Mouse (Mus musculus) mouse trophoblast stem cell (cell line): Measurements from ENCODE around the gene Hpn.

Source experiments
- in situ Hi-C, 2 experiments: fragments of 300-500 bp; cut with MseI, MboI; formaldehyde crosslinking; loops; 2 replicates in 1 of 2; 3 replicates in 1 of 2; pipeline ENCODE4 v1.15.1; 2025

The Hpn gene

DNA sequence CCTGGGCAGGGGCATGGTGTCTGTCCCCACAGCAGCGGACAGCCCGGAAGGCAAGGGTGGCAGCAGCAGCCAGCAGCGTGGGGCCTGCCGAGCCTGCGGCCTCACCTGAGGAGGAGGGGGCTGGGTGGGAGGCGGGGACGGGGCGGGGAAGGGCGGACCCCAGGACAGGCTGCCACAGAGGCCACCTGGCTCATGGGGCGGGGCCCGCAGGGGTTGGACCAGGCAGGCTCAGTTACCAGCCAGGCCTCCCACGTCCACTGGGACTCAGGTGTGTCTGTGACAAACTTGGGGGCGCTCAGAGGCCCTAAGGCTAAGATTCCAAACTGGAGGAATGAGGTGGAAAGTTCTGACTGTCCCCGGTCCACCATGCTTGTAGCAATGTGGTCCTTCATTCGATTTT, at the start of gene Hpn:
Gene Hpn, minus strand, starts transcription at position 109 of the 400 bp plus-strand sequence.
- in situ Hi-C loops = no loop called here

GRCm38 (mm10) chr7:31164748-31165147, 49.7 kb upstream of the Hpn start:
- in situ Hi-C loops = no loop called here

DNA sequence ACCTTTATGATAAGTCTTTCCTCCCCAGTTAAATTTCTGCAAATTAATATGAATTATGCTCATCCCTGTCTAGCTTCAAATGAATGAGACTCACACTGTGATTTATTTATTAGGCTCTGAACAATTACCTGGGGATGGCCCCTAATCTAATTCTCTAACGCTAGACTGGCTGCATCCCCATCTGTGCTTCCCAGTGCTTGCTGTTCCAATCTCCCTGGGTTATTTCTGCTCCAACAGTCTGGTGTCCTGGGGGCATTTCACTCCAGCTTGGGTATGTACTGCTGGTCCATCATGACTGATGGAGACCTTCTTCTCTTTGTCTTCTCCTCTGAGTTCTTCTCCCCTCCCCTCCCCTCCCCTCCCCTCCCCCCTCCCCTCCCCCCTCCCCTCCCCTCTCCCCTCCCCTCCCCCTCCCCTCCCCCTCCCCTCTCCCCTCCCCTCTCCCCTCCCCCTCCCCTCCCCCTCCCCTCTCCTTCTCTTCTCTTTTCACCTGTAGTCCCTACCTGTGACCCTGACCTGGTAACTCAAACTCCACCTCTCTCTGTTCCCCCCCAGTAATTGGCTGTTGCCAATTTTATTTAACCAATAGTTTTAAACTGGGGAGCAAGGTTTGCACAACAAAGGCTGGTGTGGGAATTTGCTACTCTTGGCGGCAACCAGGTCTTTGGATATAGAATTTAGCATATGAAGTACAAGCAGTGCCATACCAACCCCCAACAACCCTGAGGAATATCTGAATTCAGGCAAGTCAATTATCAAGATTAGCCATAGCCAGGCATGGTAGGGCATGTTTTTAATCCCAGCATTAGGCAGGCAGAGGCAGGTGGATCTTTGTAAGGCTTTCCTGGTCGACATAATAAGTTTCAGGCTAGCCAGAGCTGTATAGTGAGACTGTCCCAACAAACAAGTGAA, 48.8 kb upstream of the Hpn start:
- in situ Hi-C loops = no loop called here

DNA sequence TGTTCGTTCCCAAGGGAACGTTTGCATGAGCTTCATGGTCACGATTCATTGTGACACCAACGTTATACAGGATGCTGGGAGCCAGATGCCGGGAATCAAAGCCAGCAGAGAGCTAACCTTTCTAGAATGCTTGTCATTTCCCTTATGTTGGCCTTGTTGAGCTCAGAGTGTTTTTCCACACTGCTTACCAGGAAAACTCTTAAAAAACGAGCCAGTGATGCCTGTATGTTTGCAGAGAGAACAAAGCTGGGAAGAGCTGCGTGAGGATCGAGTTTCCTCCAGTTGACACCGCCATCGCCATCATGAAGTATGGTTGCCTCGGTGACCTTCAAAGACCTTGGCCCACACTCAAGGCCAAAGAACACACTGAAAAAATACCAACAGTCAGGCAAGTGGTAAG, 47.2 kb upstream of the Hpn start:
- in situ Hi-C loops = no loop called here

DNA sequence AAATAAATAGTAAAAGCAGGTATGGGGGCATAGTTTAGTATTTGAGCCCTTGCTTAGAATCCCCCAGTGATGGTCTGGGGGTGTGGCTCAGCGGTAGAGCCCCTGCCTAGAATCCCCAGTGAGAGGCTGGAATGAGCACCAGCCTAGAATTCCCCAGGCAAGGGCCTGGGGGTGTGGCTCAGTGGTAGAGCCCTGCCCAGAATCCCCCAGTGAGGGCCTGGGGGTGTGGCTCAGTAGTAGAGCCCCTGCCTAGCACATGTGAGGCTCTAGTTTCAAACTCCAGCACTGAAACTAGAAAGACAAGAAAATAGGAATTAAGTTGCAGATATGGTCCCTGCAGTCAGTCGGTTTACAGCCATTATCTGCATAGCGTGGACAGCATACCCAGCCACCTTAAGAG, 46.7 kb upstream of the Hpn start:
- in situ Hi-C loops = no loop called here

DNA sequence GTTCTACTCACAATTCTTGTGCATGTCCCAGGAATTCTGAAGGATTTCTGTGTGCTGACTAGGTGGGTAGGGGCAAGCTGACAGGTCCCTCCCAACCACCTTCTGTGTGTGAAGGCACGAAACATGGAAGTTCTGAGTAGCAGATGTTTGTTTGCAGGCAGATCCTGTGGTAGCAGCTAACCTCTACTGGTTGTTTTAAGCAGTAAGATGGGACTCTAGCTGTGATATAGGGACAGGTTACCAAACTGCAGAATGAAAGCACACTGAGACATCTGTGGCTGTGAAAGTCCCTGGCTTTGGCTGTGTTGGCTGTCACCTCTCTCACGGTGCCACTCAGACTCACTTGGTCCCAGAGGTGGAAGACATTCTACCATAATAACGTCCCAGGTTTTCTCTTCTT, 46.2 kb upstream of the Hpn start:
- in situ Hi-C loops = no loop called here

DNA sequence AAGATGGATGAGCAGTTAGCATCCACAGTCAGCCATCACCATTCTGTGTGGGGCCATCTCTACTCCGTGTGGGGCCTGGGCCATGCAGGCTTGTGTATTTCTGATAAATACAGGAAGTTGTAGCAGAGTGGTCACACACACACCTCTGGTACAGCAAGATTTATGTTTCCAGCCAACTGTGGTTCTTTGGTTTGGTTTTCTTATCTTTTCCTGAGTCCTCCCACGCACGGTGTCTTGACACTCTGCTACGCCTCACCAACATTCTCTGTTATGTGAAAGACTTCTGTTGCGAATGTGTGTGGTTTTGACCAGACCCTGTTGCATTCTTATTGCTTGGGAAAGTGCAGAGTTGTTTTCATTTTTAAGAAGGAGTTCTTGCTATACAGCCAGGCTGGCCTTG, 45.7 kb upstream of the Hpn start:
- in situ Hi-C loops = no loop called here

DNA sequence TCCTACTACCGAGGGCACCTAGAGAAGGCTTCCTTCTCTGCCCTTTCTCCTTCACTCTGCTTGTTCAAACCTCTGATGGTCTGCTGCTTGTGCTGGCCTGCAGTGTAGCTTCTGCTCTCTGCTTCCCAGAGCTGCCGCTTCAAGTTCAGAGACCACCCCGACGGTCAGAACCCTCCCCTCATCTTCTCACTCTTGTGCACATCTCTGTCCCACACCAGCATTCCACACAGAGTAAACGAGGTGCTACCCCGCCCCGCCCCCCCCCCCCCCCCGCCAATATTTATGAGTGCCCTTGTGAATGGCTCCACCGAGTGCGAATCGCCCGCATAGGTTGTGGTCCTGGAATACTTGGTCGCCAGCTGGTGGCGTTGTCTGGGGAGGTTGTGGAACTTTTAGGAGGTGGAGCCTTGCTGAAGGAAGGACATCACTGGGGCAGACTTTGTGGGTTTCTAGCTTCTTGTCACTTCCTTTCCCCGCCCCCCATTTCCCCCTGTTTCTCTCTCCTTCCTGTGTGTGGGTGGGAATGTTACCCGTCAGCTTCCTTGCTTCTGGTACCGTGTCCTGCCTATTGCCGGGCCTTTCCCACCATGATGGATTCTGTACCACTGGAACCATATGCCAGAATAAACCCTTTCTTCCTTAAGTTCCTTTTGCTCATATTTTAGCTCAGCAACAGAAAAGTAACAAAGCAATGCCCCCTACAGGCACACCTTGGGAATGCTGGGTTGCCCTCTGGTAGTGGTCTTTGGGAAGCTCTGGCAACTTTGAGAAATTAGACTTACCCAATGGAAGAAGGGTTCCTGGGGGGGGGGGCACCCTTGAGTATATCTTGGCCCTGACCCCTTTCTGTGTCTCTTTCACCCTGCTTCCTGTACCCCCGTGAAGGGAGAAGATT, 41.2 kb upstream of the Hpn start:
- in situ Hi-C loops = no loop called here

- in situ Hi-C loops = no loop called here
Observed at GRCm38 (mm10) chr7:31155296-31156033, 40.4 kb upstream of the Hpn start, which contains the start of gene Gramd1a. TSS of gene Gramd1a (minus strand) at chr7:31155896.

GRCm38 (mm10) chr7:31153536-31154320, 38.6 kb upstream of the Hpn start:
- in situ Hi-C loops = no loop called here

- in situ Hi-C loops = no loop called here
Observed at GRCm38 (mm10) chr7:31151301-31152241, 36.5 kb upstream of the Hpn start.

DNA sequence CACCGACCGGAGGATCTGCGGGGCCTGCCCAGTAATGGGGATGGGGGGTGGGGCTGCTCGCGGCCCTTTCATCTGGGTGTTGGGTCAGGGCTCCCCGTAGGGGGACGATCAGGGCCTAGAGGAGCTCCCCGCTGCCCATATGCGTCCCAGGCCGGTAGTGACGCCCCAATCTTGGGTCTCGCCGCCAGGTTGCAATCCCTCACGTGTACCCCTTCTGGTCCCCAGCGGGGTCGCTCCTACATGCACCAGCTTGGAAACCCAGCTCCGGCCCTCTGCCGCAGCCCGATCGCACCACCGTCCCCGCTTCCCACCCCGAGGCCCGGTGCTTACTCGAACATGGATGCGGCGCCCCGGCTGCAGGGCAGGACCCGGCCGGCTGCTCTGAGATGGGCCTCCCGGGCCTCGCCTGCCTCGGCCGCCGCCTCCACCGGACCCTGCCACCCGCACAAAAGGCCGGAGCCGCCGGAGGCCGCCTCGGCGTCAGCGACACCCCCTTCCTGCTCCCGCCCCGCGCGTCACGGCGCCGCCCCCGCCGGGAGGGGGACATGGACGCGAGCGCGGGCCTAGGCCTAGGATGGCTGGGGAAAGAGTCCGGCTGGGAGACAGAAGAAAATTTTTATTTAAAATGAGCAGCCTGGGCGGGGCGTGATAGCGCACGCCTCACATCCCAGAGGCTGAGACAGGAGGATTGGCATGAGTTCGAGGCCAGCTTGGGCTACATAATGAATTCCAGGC, 35.6 kb upstream of the Hpn start:
- in situ Hi-C loops = no loop called here

DNA sequence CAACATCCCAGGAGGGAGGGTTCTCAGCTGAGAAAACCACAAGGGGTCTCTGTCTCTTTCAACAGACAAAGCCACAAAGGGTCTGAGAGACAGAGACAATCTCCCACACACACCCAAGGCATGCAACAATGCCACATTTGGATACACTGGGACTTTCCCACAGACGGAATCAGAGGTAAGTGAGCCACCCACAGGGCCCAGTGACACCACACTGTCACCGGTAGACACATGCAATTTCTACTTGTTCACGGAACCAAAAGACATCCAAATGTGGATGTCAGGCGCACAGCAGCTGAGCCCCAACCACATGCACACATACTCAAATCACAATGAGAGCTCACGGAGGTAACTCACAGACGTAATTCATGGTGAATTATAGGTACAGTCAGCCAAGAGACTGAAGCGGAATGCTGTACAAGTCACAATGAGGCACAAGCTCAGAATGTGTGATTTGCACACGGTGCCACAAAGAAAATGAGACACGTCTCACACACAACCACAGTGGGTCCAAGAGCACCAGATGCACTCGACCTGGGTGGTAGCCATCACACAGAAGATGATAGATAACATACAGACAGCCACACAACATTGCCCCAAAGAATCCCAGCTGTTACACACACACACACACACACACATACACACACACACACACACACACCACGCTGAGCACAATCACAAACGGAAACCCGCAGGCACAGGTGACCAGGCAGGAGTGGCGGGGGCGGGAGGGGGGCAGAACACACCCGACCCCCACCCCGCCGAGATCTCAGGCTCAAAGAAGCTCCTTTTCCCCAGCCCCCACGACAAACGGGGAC, 34.9 kb upstream of the Hpn start:
- in situ Hi-C loops = no loop called here

GRCm38 (mm10) chr7:31149271-31149670, 34.2 kb upstream of the Hpn start:
- in situ Hi-C loops = no loop called here

DNA sequence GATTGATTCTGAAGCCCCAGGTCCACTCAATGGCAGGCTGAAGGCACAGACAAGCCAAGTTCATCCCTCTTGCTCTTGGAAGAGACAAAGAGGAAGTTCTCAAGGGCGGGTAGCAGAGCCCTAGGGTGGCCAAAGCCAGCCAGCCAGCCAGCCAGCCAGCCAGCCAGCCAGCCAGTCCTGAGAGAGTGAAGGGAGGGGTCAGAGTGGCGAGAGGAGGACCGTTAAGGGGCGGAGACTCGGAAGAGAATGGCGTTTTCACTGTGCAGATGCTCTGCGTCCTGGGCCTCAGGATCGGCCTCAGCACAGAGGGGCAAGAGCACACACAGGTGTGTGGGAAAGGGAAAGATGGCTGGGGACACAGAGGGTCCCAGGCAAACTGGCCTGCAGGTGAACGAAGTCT, 33.7 kb upstream of the Hpn start:
- in situ Hi-C loops = no loop called here

DNA sequence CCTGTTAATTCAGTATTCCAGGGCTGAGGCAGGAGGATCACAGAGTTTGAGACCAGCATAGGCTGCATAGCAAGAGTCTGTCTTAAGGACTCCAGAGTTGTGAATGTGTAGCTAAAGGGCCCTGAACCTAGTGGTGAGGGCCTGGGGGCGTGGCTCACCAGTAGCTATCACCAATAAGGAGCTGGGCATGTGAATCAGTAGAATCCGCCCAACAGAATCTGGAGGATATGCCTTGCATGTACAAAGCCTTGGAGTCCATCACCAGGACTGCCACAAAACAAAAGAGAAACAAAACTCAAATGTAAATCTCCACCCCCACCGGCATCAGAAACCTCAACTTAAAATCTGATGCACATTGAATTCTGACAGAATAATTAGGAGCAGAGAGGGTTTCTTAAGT, 33.0 kb upstream of the Hpn start:
- in situ Hi-C loops = no loop called here

DNA sequence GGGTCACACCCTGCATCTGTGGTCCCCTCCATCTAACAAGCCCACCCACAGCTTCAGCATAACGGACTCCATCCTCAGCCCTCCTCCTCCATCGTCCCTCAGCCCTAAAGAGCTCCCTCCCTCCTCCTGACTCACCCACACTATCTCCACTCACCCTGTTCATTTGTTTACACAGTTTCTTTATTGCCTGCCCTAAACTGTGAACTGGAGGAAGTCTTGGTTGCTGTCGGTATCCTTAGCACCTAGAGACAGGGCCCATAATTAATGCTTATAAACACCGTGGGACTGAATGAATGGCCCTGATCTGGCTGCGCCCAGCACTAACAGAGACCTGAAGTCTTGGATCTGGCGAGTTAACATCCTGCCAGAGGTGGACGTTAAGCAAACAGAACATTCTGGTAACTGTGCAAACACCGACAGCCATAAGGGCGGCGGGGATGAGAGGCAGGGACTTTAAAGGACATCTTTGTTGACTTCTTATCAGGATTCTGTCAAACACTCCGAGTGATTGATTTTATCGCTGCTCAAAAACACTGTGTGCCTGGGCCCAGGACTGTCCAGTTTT, 30.6 kb upstream of the Hpn start:
- in situ Hi-C loops = no loop called here

GRCm38 (mm10) chr7:31144886-31145285, 29.8 kb upstream of the Hpn start:
- in situ Hi-C loops = no loop called here
